Mouse (Mus musculus) heart, postnatal 14 days (tissue): Measurements from ENCODE around the gene Lhfp. TPM values are rescaled to one million over a fixed set of nuclear protein-coding genes. Genes with fewer than 3 reads are reported as not detected.
A peak's percentile ranks its signal among the peaks of the same experiment; 100 is the strongest.

Experiments
- DNase-seq, 2 experiments: peaks; one replicate each; pipeline ENCODE4 v3.0.0; 2021 to 2022
- intact Hi-C: fragments of 180-260 bp; cut with DNase I; formaldehyde crosslinking; loops from one replicate; pipeline ENCODE4 v1.15.1; 2025
- long read RNA-seq, 2 experiments: library from polyadenylated mRNA; stranded (forward); transcript quantifications; one replicate each; pipeline ENCODE4 v2.0.0; 2021
- total RNA-seq, 2 experiments: library from RNA; stranded (reverse); gene quantifications; 2 replicates each; pipeline ENCODE4 v1.2.3; 2021

Lhfp gene
- 10 to 100 TPM; 65.2 to 73.9 TPM for total RNA-seq
- long read RNA-seq, experiment 1, transcript Lhfp-201 (4 exons, 2,108 nt), result major isoform, 150 of 159 reads
- long read RNA-seq, experiment 1, partial matches to known transcripts, result 7 of 159 reads
- long read RNA-seq, experiment 1, other reads (novel, unspliced or antisense), result 2 of 159 reads
- long read RNA-seq, experiment 2, transcript Lhfp-201 (4 exons, 2,108 nt), result major isoform, 145 of 155 reads
- long read RNA-seq, experiment 2, partial matches to known transcripts, result 6 of 155 reads
- long read RNA-seq, experiment 2, other reads (novel, unspliced or antisense), result 4 of 155 reads

DNA sequence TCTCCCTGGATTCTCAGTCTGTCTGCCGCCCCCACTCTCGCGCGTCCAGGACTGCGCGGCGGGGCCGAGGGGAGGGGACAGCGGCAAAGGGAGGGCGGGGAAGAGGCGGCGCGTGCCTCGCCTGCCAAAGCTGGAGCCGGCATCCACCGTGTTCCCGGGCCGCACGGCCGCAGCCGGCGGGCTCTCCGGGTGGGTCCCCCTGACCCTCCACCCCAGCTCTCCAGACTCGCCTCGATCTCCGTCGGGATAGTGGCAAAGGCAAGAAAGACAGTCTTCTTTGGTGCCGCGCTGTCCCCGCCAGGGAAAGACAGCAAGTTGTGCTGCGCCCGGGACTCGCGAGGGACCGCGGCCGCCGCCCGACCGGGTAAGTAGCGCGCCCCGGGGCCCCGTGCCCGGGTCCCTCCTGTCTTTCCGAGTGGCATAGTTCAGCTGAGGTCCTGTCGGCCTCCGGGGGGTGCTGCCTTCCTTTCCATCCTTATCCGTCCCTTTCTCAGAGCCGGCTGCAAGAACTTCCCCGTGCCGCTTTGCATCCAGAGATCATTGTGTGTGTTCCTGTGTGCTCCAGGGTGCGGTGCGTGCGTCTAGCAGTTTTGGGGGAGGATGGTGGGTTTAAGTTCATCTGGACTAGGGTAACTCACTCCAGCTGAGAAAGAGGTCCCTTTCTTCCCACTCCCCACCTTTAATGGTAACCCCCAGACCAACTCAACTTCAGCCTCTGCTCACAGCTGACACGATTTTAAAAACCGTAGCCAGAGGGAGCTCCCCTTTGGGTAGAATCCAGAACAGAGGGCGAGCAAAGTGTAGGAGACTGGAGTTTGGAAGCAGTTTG is at the start of gene Lhfp:
Gene Lhfp, plus strand, starts transcription at position 118 of the 829 bp plus-strand sequence.
- DNase-seq, result peak; percentile 80 to 87
- intact Hi-C loops, result loop anchor here (5.0 kb wide), 3 partner anchors 41 to 126 kb away; no protein-coding TSS in a partner anchor

DNA sequence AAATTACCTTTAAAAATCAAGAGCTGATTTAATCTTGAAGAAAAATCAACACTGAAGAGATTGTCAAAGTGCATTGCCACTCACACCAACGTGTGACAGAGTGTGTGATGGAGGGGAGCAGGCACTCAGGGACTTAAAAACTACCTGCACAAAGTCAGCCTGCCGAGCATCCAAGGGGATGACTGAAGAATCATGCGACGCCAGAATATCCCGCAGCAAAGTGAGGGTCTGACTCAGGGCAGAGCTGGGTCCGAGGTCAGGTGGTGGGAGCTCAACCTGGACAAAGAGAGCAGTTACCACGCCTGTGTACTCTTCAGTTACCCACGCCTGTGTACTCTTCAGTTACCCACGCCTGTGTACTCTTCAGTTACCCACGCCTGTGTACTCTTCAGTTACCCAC is 48.0 kb upstream of the Lhfp start:
- no peak for DNase-seq
- intact Hi-C loops, result no loop called here

- DNase-seq, result peak in 1 of 2 experiments; percentile 10
- intact Hi-C loops, result no loop called here
Observed at GRCm38 (mm10) chr3:52994666-52995065, 46.7 kb upstream of the Lhfp start.

GRCm38 (mm10) chr3:52996635-52997034 is 44.7 kb upstream of the Lhfp start:
- DNase-seq, result no peak
- intact Hi-C loops, result no loop called here

- intact Hi-C loops, result no loop called here
- no peak for DNase-seq
Observed at GRCm38 (mm10) chr3:52997381-52997780, 43.9 kb upstream of the Lhfp start.

GRCm38 (mm10) chr3:52999016-52999744 is 42.1 kb upstream of the Lhfp start:
- intact Hi-C loops, result no loop called here
- DNase-seq, result no peak

DNA sequence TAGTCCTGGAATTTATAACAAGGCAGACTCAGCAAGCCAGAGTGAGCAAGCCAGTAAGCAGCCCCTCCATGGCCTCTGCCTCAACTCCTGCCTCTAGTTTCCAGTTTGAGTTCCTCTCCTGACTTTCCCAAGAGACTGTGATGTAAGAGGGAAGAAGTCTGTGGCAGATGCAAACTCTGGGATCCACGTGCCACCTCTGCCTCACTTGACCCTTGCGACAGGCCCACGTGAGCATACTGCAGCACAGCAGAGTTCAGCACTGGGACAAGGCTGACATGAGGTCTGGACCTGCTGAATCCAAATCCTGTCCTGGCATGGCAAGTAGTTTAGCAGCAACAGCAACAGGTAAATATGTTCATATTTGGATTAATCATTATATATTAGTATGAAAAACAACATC is 41.3 kb upstream of the Lhfp start:
- intact Hi-C loops, result no loop called here
- DNase-seq, result no peak

- intact Hi-C loops, result loop anchor here (2.0 kb wide), 1 partner anchor 745 kb away; no protein-coding TSS in a partner anchor
- no peak for DNase-seq
Observed at GRCm38 (mm10) chr3:53002076-53002475, 39.3 kb upstream of the Lhfp start.

DNA sequence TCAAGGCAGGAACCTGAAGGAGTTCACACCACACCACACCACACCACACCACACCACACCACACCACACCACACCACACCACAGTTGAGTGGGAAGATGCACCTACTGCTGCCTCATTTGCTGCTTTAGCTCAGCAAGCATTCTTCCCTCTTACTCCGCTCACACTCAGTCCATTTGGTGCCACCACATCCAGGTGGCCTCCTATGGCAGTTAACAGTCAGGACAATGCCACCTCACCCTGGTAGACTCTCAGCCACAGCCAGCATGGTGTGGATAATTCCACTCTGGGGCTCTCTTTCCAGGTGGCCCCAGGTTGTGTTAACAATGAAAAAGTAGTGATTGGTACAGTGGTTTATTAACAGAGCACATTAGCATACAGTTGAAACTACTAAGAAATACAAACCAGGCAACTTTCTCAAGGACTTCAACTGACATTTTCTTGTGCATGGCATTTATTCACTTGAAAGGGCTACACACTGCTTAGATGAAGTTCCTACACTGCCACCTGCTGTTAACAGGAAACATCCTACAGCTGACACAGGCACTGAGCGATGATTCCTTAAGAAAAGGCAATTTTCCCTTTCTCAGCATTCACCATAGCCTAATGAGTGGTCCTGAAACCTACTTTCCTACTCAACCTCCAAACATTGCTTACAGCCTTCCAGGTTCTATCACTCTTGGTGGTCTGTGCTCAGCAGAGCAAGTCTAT is 36.8 kb upstream of the Lhfp start:
- intact Hi-C loops, result no loop called here
- DNase-seq, result peak in 1 of 2 experiments; percentile 26

GRCm38 (mm10) chr3:53007411-53007810 is 33.9 kb upstream of the Lhfp start:
- intact Hi-C loops, result no loop called here
- DNase-seq, result no peak

- intact Hi-C loops, result no loop called here
- peak; percentile 82 to 86 for DNase-seq
Observed at GRCm38 (mm10) chr3:53016436-53017340, 24.6 kb upstream of the Lhfp start, which contains the start of gene Cog6. Cog6 (minus strand) TSS chr3:53017237.

GRCm38 (mm10) chr3:53027333-53027732 is 14.0 kb upstream of the Lhfp start:
- DNase-seq, result no peak
- intact Hi-C loops, result no loop called here

GRCm38 (mm10) chr3:53029046-53029445 is 12.3 kb upstream of the Lhfp start:
- intact Hi-C loops, result loop anchor here (1.0 to 2.0 kb wide), 2 partner anchors 218 to 419 kb away; no protein-coding TSS in a partner anchor
- DNase-seq, result peak; percentile 79 to 82

- DNase-seq, result no peak
- intact Hi-C loops, result loop anchor here (10.0 kb wide), 1 partner anchor 113 kb away; no protein-coding TSS in a partner anchor
Observed at GRCm38 (mm10) chr3:53031586-53031985, 9.7 kb upstream of the Lhfp start.

DNA sequence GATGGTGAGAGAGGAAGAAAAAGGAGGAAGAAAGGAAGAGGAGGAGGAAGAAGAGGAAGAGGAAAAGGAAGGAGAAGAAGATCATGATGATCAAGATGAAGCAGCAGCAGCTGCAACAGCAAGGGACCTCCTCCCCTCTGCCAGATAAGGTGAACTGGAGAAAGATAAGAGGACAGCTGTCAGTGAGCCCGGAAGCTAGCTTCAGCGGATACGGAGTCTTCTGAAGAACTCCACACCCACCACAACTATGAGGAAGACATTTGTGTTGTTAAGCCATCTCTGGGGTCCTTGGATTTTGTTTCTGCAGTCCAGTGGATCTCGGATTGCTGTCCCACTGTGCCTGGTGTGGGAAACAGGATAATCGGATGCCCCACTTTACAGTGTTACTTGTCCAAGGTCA is 8.9 kb upstream of the Lhfp start:
- DNase-seq, result no peak
- intact Hi-C loops, result loop anchor here (2.0 to 10.0 kb wide), 2 partner anchors 112 to 296 kb away; no protein-coding TSS in a partner anchor

- intact Hi-C loops, result loop anchor here (2.0 to 10.0 kb wide), 2 partner anchors 111 to 295 kb away; no protein-coding TSS in a partner anchor
- no peak for DNase-seq
Observed at GRCm38 (mm10) chr3:53033448-53033847, 7.9 kb upstream of the Lhfp start.

GRCm38 (mm10) chr3:53036076-53036475 is 5.3 kb upstream of the Lhfp start:
- intact Hi-C loops, result loop anchor here (10.0 kb wide), 1 partner anchor 109 kb away; no protein-coding TSS in a partner anchor
- no peak for DNase-seq

- intact Hi-C loops, result loop anchor here (10.0 kb wide), 1 partner anchor 108 kb away; no protein-coding TSS in a partner anchor
- DNase-seq, result no peak
Observed at GRCm38 (mm10) chr3:53036941-53037340, 4.4 kb upstream of the Lhfp start.

- DNase-seq, result no peak
- intact Hi-C loops, result loop anchor here (10.0 kb wide), 1 partner anchor 106 kb away; no protein-coding TSS in a partner anchor
Observed at GRCm38 (mm10) chr3:53038913-53039312, 2.4 kb upstream of the Lhfp start.
